Mouse (Mus musculus) left cerebral cortex, postnatal 14 days (tissue): ENCODE measurements around the gene Sox6. TPM values are rescaled to one million over a fixed set of nuclear protein-coding genes. Genes with fewer than 3 reads are reported as not detected.

ENCODE experiments used
- DNase-seq, 2 experiments: peaks; one replicate each; pipeline ENCODE4 v3.0.0; 2021 to 2022; ENCODE audit warnings: low spot score in 2 of 2, mixed read lengths in 1 of 2
- intact Hi-C: fragments of 180-260 bp; cut with DNase I; formaldehyde crosslinking; loops from one replicate; pipeline ENCODE4 v1.15.1; 2025
- total RNA-seq, 2 experiments: library from RNA; stranded (reverse); gene quantifications; 2 replicates each; pipeline ENCODE4 v1.2.3; 2021

Gene Sox6
- total RNA-seq, 2 experiments from 2014 or later, result 32.7 to 39.9 TPM

DNA sequence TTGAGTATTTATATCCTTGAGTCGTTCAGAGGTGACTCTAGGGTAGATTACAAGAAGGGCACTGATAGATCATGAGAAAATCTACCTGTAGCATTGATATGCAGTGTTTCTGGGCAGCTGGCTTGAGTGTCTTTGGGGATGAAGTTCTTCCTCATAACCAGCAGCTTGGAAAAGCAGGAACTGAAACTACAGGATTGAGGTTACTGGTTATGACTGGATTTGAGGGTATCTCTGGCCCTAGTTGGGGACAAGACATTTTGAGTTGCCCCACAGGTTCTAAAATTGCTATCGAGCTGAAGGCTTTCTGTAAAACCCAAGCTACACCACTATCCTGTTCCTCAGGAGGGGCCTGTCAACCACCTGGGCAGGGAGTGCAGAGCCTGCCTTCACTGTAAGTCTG lies 314.2 kb downstream of the Sox6 start:
- DNase-seq, result no peak
- intact Hi-C loops, result no loop called here

DNA sequence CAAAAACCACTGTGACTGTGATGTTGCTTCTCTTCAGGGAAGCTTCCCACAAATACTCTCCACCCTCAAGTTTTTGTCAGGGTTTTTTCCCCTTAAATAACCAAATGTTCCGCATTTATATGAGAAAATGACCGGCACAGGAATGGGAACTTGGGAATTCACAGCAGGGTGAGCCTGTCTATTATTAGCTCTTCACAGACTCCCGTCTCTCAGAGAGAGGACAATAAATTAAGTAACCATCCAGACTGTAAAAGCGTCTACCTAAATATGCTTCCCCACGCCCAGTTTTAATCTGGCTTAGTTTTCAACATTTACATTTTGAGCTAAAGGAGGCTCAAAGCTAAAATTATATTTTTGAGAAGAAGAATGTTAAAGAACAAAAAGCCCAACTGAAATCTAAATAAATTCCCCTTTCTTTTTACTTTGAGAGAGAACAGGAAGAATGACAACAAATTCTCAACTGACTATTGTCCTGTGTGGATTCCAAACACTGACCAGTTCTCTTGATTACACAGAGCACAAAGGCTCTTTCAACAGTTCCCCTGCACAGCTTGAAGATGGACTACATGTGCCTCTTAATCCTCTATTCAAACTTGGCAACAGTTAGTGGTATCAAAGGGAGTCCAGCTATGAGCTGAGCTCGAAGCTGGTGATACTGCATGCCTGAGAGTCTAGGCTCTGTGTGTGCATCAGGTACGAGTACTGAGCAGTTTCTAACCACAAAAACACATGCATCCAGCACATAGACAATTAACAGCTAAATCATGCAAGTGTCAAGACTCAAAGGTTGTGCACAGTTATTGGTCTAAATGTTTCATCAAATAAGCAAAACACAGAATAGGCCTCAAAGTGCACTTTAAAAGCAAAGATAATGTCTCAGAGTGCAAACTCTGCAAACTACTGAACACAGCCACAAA lies 316.7 kb downstream of the Sox6 start:
- peak in 1 of 2 experiments; percentile 26 for DNase-seq
- intact Hi-C loops, result no loop called here

DNA sequence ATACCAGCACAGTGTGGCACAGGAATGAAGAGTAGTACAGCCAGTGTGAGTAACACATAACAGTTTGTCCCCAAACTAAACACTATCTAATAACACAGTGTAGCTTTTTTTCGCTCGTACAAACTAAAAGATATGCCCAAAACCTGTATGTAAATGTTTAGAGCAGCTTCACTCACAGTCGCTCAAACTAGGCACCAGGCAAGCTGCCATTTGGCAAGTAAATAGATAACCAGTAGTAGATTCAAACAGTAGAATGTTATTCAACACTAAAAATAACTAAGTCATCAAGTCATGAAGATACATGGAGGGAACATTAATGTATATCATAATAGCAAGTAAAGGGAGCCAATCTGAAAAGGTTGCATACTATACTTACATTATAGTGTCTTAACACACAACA lies 318.8 kb downstream of the Sox6 start:
- DNase-seq, result no peak
- intact Hi-C loops, result no loop called here

- intact Hi-C loops, result no loop called here
- no peak for DNase-seq
Observed at GRCm38 (mm10) chr7:115706141-115706540, 332.5 kb downstream of the Sox6 start.

- DNase-seq, result no peak
- intact Hi-C loops, result no loop called here
Observed at GRCm38 (mm10) chr7:115698105-115698504, 340.5 kb downstream of the Sox6 start.

DNA sequence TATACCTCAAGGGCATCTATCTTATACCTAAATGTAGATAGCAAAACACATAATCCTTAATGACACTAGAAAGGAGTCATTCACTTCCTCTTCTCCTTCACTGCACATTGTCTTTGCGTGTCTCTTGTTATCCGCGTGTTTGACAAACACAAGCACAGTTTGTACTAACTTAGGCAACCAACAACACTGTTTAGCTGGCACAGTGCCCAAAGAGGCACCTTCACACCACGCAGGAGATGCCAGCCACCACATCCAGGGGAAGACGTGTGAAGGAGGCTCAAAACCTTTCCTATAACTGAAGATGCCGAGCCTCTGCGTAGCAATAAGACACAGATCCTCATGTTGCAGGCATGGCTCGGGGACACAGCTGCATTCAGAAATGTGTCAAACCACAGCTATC lies 345.4 kb downstream of the Sox6 start:
- intact Hi-C loops, result no loop called here
- peak in 1 of 2 experiments; percentile 18 for DNase-seq

DNA sequence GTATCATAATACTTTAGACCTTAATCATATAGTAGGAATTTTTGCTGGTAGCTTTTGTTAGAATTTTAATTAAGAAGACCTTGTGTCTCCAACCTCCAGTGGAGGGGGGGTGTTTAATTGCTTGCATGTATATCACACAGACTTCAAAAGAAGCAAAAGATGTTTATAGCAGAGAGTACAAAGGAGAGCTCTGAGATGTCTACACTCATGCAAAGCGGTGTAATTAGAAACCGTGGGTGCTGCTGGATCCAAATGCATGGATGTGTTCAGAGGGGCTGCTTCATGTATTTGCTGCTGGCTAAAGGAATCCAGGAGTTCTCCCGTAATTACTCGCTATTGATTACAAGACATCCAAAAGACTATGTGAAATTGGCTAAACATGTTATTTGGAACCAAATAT lies 347.5 kb downstream of the Sox6 start:
- no peak for DNase-seq
- intact Hi-C loops, result no loop called here

DNA sequence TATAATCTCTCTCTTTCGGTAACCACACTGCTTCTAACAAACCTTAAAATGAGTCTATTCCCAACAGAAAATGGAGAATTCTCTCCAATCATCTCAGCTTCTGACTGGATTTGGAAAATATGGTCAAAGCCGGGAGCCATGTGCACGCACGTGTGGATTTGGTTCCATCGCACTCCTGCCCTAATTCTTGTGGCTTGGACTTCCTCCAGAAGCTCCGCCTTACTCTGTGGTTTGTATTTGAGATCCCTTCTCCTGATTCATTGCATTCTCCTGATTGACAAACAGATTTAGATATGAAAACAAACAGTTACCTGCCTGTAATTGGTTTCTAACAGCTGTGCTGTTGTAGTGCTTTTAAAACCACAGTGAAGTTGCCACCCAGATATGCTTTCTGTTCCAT lies 351.9 kb downstream of the Sox6 start:
- intact Hi-C loops, result no loop called here
- no peak for DNase-seq

DNA sequence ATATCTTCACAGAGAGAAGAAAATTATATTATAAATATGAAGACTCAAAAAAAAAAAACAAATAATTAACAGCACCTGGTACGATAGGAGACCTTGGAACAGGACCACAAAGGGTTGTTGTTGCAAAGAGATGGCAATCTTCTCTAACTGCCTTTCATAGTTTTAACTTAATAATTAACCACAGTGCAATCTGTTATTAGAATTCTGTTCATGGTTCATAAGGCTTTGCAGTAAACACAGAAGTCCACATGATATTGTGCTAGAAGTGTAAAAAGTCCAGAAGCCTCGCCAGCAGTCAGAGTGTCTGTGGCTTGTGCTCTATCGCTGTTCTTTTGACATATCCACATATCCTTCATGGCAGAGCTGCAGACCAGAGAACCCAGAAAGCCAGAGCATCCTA lies 354.5 kb downstream of the Sox6 start:
- intact Hi-C loops, result no loop called here
- no peak for DNase-seq

- intact Hi-C loops, result no loop called here
- DNase-seq, result no peak
Observed at GRCm38 (mm10) chr7:115671749-115672148, 366.8 kb downstream of the Sox6 start.

DNA sequence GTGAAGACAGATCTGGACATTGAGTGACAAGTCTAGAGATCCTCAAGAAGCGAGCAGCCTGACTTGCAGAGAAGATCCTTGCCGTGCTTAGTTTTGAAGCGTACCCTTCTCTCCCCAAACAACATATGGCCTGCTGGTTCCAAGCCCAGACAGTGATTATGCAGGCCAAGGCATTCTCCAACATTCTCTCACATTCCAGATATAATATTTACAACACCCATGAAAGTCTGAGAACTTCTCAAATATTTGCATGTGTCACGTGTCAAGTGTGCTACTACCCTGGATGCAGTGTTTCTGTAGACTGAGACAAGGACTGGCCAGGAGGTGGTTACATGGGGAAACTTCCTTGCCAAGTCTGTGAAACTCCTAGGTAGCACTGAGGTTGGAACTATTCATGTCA lies 367.3 kb downstream of the Sox6 start:
- intact Hi-C loops, result no loop called here
- DNase-seq, result peak in 1 of 2 experiments; percentile 13

GRCm38 (mm10) chr7:115669207-115670004 lies 369.2 kb downstream of the Sox6 start:
- intact Hi-C loops, result loop anchor here (5.0 kb wide), 1 partner anchor 363 kb away; no protein-coding TSS in a partner anchor
- no peak for DNase-seq

DNA sequence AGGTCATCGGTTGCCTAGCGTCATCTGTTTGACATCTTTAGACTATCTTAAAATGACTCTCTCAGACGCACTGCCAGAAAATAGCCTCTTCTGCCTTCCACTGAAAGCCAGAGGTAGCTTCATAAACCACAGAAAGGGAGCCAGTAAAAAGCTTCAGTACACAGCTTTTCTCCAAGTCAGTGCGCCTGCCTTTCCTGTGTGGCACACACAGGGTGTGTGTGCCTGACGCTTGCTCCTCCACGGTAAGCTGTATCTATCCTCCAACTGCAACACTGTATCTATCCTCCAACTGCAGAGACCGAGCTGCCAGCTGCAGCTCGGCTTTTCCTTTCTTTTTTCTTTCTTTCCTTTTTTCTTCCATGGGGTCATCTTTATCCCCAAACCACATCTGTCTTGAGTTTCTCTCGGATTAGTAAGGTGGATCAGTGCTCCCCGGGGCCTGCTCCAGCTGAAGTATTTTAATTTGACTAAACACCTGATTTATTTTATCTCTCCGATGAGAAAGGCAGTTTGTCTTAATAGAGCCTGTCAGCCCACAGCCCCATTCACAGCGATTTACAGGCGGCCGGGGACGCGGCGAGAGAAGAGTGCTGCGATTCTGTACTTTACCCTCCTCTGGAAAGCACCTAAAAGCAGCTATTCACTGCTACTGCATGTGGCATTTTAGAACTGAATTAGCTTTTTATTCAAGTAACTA lies 371.8 kb downstream of the Sox6 start:
- DNase-seq, result peak; percentile 14 to 18
- intact Hi-C loops, result loop anchor here (5.0 kb wide), 1 partner anchor 365 kb away; no protein-coding TSS in a partner anchor

- intact Hi-C loops, result no loop called here
- no peak for DNase-seq
Observed at GRCm38 (mm10) chr7:115663399-115663798, 375.2 kb downstream of the Sox6 start.

DNA sequence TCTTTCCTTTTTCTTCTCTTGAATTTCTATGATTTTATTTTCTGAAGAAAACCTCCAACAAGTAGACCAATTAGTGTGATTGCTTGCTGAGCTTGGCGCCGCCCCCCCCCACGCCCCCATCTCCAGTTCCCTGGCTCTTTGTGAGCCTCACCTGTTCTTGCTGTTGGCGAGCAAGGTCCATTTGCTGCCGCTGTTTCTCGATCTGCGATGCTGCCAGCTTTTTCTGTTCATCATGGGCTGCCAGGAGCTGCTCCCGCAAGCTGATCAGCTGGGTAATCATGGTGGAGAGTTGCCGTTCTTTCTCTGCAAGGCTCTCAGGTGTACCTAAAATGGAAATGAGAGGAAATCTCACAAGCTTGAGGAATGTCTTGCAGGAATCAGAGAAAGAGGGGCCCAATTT lies 376.5 kb downstream of the Sox6 start:
- no peak for DNase-seq
- intact Hi-C loops, result no loop called here

DNA sequence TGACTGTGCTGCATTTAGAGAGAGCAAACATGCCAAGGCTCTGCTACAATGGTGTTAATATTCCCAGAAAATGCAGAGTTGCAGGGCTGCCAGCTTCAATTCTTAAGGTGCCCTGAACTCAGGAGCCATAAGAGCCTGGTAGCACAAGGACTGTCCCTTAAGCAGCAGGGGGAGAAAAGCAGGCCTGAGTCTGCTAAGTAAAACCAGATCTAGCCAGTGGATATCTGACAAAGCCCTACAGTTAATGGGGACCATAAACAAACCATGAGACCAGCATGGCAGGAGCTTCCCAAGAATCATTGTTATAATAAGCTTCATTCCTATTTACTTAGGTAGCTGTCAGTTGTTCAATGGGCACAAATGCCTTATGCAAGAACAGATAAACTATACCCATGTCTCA lies 391.9 kb downstream of the Sox6 start:
- no peak for DNase-seq
- intact Hi-C loops, result no loop called here

GRCm38 (mm10) chr7:115645971-115646447 lies 392.6 kb downstream of the Sox6 start:
- DNase-seq, result no peak
- intact Hi-C loops, result no loop called here

GRCm38 (mm10) chr7:115645272-115645970 lies 393.2 kb downstream of the Sox6 start:
- intact Hi-C loops, result no loop called here
- no peak for DNase-seq

DNA sequence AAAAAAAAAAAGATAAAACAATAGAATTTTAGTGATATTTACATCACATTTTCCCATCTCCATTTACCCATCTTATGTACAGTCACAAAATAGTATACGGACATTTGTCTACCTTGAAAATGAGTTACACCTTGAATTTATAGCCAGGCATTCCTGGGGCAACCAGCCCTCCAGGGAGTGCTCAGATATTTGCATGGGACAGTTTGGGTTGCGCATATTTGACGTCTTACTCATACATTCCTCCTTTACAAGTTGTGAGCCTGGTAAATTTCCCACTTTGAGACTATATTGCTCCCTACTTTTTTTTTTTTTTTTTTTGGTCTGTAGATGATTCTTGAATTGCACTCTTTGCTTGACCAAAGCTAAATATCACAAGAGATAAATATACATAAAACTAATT lies 407.9 kb downstream of the Sox6 start:
- intact Hi-C loops, result no loop called here
- DNase-seq, result no peak
